Mouse (Mus musculus) heart, postnatal 25 days (tissue): ENCODE measurements around the gene Crybb2. TPM values are rescaled to one million over a fixed set of nuclear protein-coding genes. Genes with fewer than 3 reads are reported as not detected.
A peak's percentile ranks its signal among the peaks of the same experiment; 100 is the strongest.

ENCODE experiments used
- DNase-seq: peaks from one replicate; pipeline ENCODE4 v3.0.0; 2022; ENCODE audit warnings: low spot score
- intact Hi-C: fragments of 180-260 bp; cut with DNase I; formaldehyde crosslinking; loops from one replicate; pipeline ENCODE4 v1.15.1; 2025
- total RNA-seq, 2 experiments: library from RNA; stranded (reverse); gene quantifications; 2 replicates each; pipeline ENCODE4 v1.2.3; 2021

The Crybb2 gene
- total RNA-seq, 2 experiments from 2014 or later, result not detected

- intact Hi-C loops, result no loop called here
- DNase-seq, result peak; percentile 35
These were observed 28.3 kb downstream of the Crybb2 start for GRCm38 (mm10) chr5:113041567-113042071.

DNA sequence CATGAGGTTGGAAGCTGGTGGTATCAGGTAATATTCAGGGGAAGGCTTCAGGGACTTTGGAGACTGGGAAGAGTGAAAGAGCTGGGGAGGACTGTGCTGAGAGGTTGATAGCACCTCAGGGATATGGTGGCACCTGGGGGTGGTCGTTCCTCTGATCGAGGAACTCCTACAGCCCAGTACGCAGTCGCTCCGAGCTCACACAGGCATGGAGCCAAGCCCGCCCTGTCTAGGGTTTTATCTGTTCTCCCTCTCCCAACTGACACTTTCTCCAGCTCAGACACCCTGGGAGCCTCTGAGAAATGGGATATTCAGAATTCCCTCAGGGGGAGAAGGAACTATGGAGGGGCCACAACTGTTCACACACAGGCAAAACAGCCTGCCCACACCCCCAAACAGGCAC lies 29.1 kb downstream of the Crybb2 start:
- DNase-seq, result no peak
- intact Hi-C loops, result no loop called here

- DNase-seq, result no peak
- intact Hi-C loops, result no loop called here
These were observed 31.3 kb downstream of the Crybb2 start for GRCm38 (mm10) chr5:113038601-113039000.

DNA sequence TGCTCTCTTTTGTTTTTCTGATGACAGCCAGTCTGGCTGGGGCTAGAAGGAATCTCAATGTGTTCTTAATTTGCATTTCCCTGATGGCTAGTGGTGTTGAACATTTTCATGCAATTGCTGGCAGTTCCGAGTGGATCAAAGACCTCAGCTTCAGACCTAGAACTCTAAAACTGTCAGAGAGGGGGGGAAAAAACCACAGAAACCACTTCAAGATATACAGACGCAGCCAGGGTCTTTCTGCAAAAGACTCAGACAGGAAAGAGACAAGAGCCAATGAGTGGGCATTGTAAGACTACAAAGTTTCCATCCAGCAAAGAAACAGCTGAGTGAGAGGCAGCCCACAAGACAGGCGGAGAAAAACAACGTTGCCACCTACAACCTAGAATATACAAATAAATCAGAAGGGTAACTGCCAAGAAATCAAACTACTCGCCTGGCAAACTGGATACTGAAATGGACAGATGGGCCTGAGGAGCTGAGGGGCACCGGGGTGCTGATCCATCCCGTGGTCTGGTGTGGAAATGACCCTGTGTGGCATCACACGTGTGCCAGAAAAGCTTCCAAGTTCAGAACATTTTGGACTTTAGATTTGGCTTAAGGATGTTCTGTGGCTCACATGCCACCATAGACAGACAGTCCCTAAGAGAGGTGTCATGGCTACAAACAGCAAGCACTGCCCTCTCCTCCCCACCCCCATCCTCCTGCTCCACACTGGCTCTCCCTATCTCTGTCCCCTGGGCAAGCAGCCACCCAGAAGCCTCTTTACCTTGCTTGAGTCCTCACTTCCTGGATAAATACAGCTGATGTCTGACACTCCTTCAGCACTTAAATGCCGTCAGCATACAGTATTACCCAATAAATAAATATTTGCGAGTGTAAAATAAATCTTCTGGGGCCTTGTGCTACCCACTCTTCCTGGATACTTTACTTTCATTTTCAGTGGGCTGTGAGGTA lies 34.5 kb downstream of the Crybb2 start:
- intact Hi-C loops, result no loop called here
- DNase-seq, result no peak

DNA sequence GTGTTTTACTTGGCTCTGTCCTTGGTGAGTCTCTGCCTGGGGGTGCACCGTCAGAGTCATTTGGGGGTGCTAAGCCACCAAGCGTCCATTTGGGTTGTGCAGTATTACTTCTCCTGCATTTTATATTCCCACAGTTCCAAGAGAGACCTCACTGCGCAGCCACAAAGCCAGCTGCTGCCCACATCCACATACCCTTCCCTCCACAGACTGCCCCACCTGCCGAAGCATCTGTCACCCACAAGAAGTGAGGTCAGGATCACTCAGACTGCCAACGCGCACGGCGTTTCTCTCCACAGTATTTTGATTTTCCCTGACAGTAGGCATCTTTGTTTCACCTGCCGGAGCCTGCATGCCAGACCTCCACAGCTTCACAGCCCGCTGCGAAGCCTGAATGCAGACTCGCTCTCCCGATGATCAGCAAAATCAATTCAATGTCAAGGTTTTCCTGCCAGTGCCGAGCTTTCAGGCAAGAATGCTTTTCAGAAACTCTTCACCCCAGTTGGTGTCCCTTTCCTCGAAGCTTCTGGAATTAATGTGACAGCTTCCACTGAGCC lies 38.6 kb downstream of the Crybb2 start:
- intact Hi-C loops, result no loop called here
- no peak for DNase-seq

GRCm38 (mm10) chr5:113030082-113030481 lies 39.8 kb downstream of the Crybb2 start:
- no peak for DNase-seq
- intact Hi-C loops, result no loop called here

DNA sequence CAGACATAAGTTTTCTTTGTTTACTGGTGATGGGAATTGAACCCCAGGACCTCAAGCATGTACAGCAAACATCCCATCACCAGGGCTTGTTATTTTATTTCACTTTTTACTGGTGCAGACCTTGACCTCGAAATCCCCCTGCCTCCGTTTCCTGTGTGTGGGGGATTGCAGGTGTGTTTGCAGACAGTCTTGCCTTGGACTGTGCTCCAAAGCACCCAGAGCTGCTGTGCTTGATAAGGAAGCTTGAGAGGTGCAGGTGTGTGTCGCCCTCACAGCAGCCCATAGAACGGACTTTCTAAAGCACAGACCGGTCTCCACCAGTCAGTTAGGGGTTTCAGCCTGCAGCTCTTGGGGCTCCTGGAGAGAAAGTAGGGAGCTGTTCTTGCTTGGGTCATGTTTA lies 43.2 kb downstream of the Crybb2 start:
- DNase-seq, result no peak
- intact Hi-C loops, result no loop called here

GRCm38 (mm10) chr5:113024154-113024764 lies 45.7 kb downstream of the Crybb2 start:
- DNase-seq, result no peak
- intact Hi-C loops, result no loop called here

DNA sequence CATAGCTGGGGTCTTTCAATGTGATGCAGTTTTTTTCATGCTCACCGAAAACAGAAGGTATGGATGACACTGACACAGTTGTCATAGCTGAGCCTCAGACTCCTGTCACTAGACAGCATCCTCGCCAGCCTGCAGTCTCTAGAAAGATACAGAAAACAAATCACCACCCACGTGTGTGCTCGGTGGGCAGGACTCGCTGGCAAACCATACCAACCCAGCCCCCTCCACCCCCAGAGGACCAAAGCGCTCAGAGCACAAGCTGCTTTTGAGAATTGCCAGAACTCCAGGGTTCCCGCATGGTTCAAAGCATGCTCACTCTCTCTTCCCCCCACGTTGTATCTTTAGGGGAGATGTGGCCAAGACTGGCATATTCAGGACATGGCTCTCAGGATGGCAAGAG lies 51.7 kb downstream of the Crybb2 start:
- no peak for DNase-seq
- intact Hi-C loops, result loop anchor here (5.0 kb wide), 1 partner anchor 34 kb away; no protein-coding TSS in a partner anchor

DNA sequence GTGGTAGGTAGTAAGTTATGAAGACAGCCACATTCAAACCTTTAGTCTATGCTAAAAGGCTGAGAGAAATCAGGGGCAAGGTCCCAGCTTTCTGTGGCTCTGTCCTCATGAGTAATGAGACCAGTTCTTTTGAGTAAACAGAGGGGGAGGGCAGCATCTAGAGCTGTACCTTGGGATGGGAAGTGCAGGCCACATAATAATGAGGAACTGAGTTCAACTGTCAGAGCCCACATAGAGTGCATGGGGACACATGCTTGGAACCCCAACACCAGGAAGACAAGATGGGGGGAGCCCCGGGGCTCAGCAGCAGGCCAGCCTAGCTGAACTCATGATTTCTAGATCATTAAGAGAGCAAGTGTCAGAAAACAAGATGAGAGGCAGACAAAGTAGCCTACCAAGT lies 52.9 kb downstream of the Crybb2 start:
- intact Hi-C loops, result loop anchor here (5.0 kb wide), 1 partner anchor 35 kb away; no protein-coding TSS in a partner anchor
- DNase-seq, result no peak

GRCm38 (mm10) chr5:113015236-113016061 lies 54.5 kb downstream of the Crybb2 start, which contains the start of gene Grk3:
Gene Grk3, minus strand, starts transcription at chr5:113015791.
- intact Hi-C loops, result loop anchor here (2.0 to 5.0 kb wide), 2 partner anchors 37 to 145 kb away; no protein-coding TSS in a partner anchor
- peak; percentile 32 for DNase-seq

GRCm38 (mm10) chr5:113014808-113015235 lies 55.1 kb downstream of the Crybb2 start:
- intact Hi-C loops, result loop anchor here (2.0 to 5.0 kb wide), 2 partner anchors 37 to 144 kb away; no protein-coding TSS in a partner anchor

DNA sequence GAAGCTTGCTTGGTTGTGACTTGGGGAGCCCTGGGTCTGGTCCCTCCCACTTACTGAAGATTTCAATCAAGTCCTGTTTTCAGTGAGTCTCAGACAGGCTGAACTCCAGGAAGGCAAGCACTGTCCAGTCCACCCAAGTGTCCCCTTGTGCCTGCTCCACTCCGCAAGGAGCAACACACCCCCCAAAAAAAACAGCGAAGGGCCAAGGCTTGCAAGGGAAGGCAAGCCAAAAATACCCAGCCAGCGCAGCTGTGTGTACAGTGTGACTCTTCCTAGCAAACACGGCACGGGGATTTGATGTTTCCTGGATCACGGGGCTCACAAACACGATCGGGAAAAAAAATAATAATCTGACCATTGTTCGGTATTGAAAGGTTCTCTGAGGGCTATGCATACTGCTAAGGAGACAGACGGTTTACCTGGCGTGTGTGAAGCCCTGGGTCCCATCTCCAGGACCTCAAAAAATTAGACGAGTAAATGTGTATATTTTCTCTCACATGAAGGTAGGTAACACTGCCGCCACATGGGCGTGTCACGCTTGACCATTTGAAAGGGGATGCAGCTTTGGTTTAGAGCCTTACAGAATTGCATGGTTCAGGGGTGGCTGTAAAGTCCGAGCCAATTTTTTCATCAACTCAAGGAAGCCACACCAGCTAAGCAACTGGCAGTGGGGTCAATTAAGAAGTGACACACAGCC lies 55.7 kb downstream of the Crybb2 start:
- DNase-seq, result no peak
- intact Hi-C loops, result loop anchor here (2.0 kb wide), 1 partner anchor 143 kb away; no protein-coding TSS in a partner anchor

More at GRCm38 (mm10) chr5:113014808-113015235, 55.1 kb downstream of the Crybb2 start:
- DNase-seq, result no peak

- intact Hi-C loops, result no loop called here
- no peak for DNase-seq
These were observed 58.0 kb downstream of the Crybb2 start for GRCm38 (mm10) chr5:113011926-113012325.

GRCm38 (mm10) chr5:113009183-113009820 lies 60.6 kb downstream of the Crybb2 start:
- DNase-seq, result no peak
- intact Hi-C loops, result no loop called here

DNA sequence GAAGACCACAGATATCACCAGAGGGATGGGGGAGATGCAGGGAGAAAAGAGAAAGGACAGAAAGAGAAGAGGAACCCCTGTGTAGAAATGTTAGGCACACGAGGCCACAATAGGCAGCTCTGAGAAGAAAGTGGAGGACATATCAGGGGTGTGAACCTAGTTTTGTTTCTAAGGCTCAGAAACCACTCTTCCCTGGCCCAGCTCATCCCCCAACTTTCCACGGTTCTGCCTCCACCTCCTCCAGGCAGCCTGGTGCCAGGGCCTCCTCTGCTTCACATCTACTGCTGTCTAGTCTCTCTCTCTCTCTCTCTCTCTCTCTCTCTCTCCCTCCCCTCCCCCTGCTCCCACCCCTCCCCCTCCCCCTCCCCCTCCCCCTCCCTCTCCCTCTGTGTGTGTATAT lies 61.4 kb downstream of the Crybb2 start:
- DNase-seq, result no peak
- intact Hi-C loops, result no loop called here
